Mouse (Mus musculus) ES-E14 (cell line): ENCODE measurements around the gene Reg4.

Experiments
- CHD2 ChIP-seq: IDR thresholded peaks from 2 replicates; pipeline ENCODE4 v1.6.1; 2014; ENCODE audit warnings: mild to moderate bottlenecking, low read depth, low read length, inconsistent platforms
- HCFC1 ChIP-seq: IDR thresholded peaks from 2 replicates; pipeline ENCODE4 v1.6.1; 2012; ENCODE audit warnings: low read length, inconsistent platforms, borderline replicate concordance; ENCODE audit not compliant: insufficient read depth
- ZC3H11A ChIP-seq: IDR thresholded peaks from 2 replicates; pipeline ENCODE4 v1.6.1; 2012; ENCODE audit warnings: low read depth, mild to moderate bottlenecking, inconsistent platforms, low read length, borderline replicate concordance
- ZNF384 ChIP-seq: IDR thresholded peaks from 2 replicates; pipeline ENCODE4 v1.6.1; 2012; ENCODE audit warnings: low read depth, low read length, inconsistent platforms

DNA sequence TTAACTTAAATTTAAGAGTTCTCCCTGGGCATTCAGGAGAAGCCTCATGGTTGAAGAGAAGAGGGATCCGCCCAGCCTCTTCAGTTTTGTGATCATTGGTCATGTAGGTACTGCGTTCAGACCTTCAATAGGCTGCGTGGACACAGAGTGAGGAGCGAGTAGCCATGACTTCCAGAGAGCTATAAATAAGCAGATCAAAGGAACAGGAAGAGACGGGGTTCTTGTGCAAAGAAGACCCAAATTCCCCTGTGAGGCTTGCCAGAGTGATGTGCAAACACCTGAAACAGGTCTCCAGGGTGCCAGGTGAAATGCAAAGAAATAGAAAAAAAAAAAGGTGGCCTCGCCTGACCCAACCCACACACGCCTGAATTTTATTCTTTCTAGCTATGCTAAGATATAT is 8.0 kb downstream of the Reg4 start:
- TF ChIP-seq CHD2 (no peak), HCFC1 (no peak), ZNF384 (no peak), ZC3H11A (no peak)
